Mouse (Mus musculus) liver, postnatal 0 days (tissue): ENCODE measurements at regions not wholly inside any gene's neighbourhood (a gene's known extent, or its start where the extent isn't known, plus 50 kb on each side); places are given as distances from the start of the nearest gene placed in this dataset.
A peak's percentile ranks its signal among the peaks of the same experiment; 100 is the strongest.

Experiments
- ATAC-seq: fragments of 200-750 bp; cut with Nextera tagmentation; 2 replicates; pipeline ENCODE4 v1.8.0; 2017; ENCODE audit warnings: mild to moderate bottlenecking, moderate library complexity
- DNase-seq: peaks from one replicate; pipeline ENCODE4 v3.0.0-alpha.2; 2016
- H3K27ac ChIP-seq: fragments of 300-500 bp; sonication (generic); 2 replicates; pipeline ENCODE4 v1.5.1; 2014; ENCODE audit warnings: antibody characterized with exemption, moderate library complexity, mild to moderate bottlenecking, low read depth
- H3K27me3 ChIP-seq: fragments of 300-500 bp; sonication (generic); 2 replicates; pipeline ENCODE4 v1.6.1; 2014; ENCODE audit warnings: low read length, control low read depth, mixed read lengths; ENCODE audit not compliant: insufficient read depth
- H3K36me3 ChIP-seq: fragments of 300-500 bp; sonication (generic); replicated peaks from 2 replicates; pipeline ENCODE4 v1.6.1; 2014; ENCODE audit warnings: mild to moderate bottlenecking, control low read depth, low read length, moderate library complexity, mixed read lengths; ENCODE audit not compliant: insufficient read depth
- H3K4me1 ChIP-seq: fragments of 300-500 bp; sonication (generic); 2 replicates; pipeline ENCODE4 v1.6.1; 2014; ENCODE audit warnings: antibody characterized with exemption, mild to moderate bottlenecking, control low read depth; ENCODE audit not compliant: insufficient read depth
- H3K4me2 ChIP-seq: fragments of 300-500 bp; sonication (generic); 2 replicates; pipeline ENCODE4 v1.6.1; 2014; ENCODE audit warnings: low read depth, mild to moderate bottlenecking, low read length, moderate library complexity, mixed read lengths
- H3K4me3 ChIP-seq: fragments of 300-500 bp; sonication (generic); 2 replicates; pipeline ENCODE4 v1.5.1; 2014; ENCODE audit warnings: low read depth, low read length
- H3K9ac ChIP-seq: fragments of 300-500 bp; sonication (generic); replicated peaks from 2 replicates; pipeline ENCODE4 v1.6.1; 2014; ENCODE audit warnings: mild to moderate bottlenecking, moderate library complexity
- H3K9me3 ChIP-seq: fragments of 300-500 bp; sonication (generic); 2 replicates; pipeline ENCODE4 v1.6.1; 2016; ENCODE audit warnings: mild to moderate bottlenecking, control low read depth, low read length, mixed read lengths
- CTCF ChIP-seq: sonication (generic); IDR thresholded peaks from 2 replicates; pipeline ENCODE4 v1.5.1; 2016; ENCODE audit warnings: antibody characterized with exemption, low read depth
- EP300 ChIP-seq: IDR thresholded peaks from 2 replicates; pipeline ENCODE4 v1.6.1; 2016; ENCODE audit warnings: antibody characterized with exemption, low read depth, mild to moderate bottlenecking
- WGBS: fragments of 180-500 bp; shearing (Covaris S2); extraction: QIAGEN DNeasy Blood & Tissue Kit; methylation state at CpG from one replicate; pipeline ENCODE4 v1.1.7; 2014; ENCODE audit not compliant: insufficient replicate concordance; 5-methylcytosine and 5-hydroxymethylcytosine counted together

DNA sequence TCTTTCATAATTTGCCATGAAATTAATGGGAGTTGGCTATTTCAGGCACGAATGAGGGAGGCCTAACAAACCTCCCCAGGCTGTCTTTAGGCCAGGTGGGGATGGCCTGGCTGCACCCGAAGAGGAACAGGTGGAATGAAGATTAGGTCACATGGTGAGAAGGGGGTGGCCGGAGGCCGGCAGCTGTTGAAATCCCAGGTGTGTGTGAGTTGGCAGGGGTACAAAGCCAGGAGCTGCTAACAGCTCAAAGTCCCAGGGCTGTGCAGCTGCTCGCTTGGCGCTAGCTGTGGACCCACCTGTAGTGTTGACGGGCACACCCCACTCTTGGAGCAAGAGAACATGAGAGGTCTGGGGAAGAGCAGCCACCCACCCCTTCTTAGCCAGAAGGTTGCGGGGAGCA, 80.9 kb upstream of the Sox4 start:
- Histone ChIP-seq H3K9me3 (no peaks in the 10 kb centered on the region), H3K4me1 (no peaks in the 10 kb centered on the region), H3K27ac (no peak overlapping the region), H3K27me3 (no peaks in the 10 kb centered on the region), H3K4me3 (no peak overlapping the region), H3K4me2 (no peak overlapping the region), H3K36me3 (no peaks in the 10 kb centered on the region), H3K9ac (no peak overlapping the region)
- ATAC-seq (peak; percentile 97), DNase-seq (peak; percentile 67)
- 63% methylated on average over 8 of the region's 8 CpGs for WGBS
- TF ChIP-seq EP300 (peak; percentile 29; the same call in 1 of the 2 replicates), CTCF (no peak)

- H3K9ac ChIP-seq, result no peak overlapping the region
- no peak overlapping the region for H3K27ac ChIP-seq
- WGBS, result 88% methylated on average over 10 of the region's 10 CpGs
- no peak for TF ChIP-seq CTCF
- H3K4me1 ChIP-seq, result no peaks in the 10 kb centered on the region
- no peak overlapping the region for H3K4me3 ChIP-seq
- H3K27me3 ChIP-seq, result no peaks in the 10 kb centered on the region
- no peak overlapping the region for H3K4me2 ChIP-seq
- no peaks in the 10 kb centered on the region for H3K36me3 ChIP-seq
- ATAC-seq (no peak), DNase-seq (no peak)
- no peaks in the 10 kb centered on the region for H3K9me3 ChIP-seq
These were observed 73.6 kb upstream of the Sox4 start for GRCm38 (mm10) chr13:29027146-29027545.

GRCm38 (mm10) chr13:29023486-29023885, 70.0 kb upstream of the Sox4 start:
- H3K27ac ChIP-seq, result no peak overlapping the region
- H3K27me3 ChIP-seq, result no peaks in the 10 kb centered on the region
- H3K4me1 ChIP-seq, result no peaks in the 10 kb centered on the region
- ATAC-seq (no peak), DNase-seq (no peak)
- no peak overlapping the region for H3K9ac ChIP-seq
- no peaks in the 10 kb centered on the region for H3K9me3 ChIP-seq
- H3K4me3 ChIP-seq, result no peak overlapping the region
- H3K36me3 ChIP-seq, result no peaks in the 10 kb centered on the region
- no peak for TF ChIP-seq CTCF
- no peak for TF ChIP-seq EP300
- no peak overlapping the region for H3K4me2 ChIP-seq
- WGBS, result 74% methylated on average over 1 of the region's 1 CpGs

DNA sequence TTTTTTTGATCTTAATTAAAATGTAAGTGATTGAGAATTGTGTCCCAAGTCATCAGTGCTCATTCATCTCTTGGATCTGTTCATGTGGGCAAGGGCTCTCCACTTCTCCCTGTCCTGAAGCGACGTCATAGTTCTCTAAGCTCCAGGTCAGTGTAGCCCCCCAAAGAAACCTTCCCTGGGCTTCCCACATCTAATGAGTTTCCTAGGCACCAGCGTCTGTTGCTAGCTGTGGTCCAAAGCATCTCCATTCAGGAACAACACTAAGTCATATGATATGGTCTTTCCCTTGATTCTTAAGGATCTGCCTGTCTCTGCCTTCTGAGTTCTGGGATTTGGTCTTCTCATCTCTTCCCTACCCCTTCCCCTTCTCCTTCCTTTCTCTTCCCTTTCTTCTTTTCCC, 66.3 kb upstream of the Sox4 start:
- Histone ChIP-seq H3K4me2 (no peak overlapping the region), H3K27me3 (no peaks in the 10 kb centered on the region), H3K4me3 (no peak overlapping the region), H3K36me3 (no peaks in the 10 kb centered on the region), H3K27ac (no peak overlapping the region), H3K9me3 (no peaks in the 10 kb centered on the region), H3K4me1 (no peaks in the 10 kb centered on the region), H3K9ac (no peak overlapping the region)
- no peak for DNase-seq
- TF ChIP-seq CTCF (no peak), EP300 (no peak)
- WGBS, result 75% methylated on average over 3 of the region's 3 CpGs
- no peak for ATAC-seq

- no peaks in the 10 kb centered on the region for H3K36me3 ChIP-seq
- DNase-seq, result no peak
These were observed 62.7 kb upstream of the Sox4 start for GRCm38 (mm10) chr13:29016145-29016651.

DNA sequence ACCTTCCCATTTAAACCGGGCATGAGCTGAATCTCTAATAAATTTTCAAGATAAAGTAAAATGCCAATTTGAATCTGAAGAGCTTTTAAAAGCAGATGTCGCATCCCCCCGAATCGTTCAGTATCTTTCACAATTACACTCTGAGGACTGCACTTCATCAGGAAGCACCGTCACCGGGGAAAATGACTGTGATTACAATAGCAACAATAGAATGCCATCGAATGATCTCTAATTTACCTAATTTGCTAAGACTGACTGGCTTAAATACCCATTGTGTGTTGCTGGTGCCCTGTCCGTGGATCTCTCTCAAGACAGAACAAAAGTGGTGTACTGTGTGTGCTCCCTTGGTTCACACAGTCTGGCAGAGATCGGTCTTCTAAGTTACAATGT, 62.1 kb upstream of the Sox4 start:
- WGBS, result 71% methylated on average over 9 of the region's 9 CpGs
- no peak for DNase-seq
- H3K4me2 ChIP-seq, result no peak overlapping the region
- no peak overlapping the region for H3K4me3 ChIP-seq
- no peak overlapping the region for H3K9ac ChIP-seq
- H3K36me3 ChIP-seq, result no peaks in the 10 kb centered on the region
- H3K4me1 ChIP-seq, result no peaks in the 10 kb centered on the region
- H3K27me3 ChIP-seq, result no peaks in the 10 kb centered on the region
- no peak for TF ChIP-seq EP300
- TF ChIP-seq CTCF, result no peak
- ATAC-seq, result no peak
- H3K9me3 ChIP-seq, result no peaks in the 10 kb centered on the region
- H3K27ac ChIP-seq, result no peak overlapping the region

More at GRCm38 (mm10) chr13:29016145-29016651, 62.7 kb upstream of the Sox4 start:
- TF ChIP-seq CTCF, result no peak
- TF ChIP-seq EP300, result no peak
- ATAC-seq, result no peak
- Histone ChIP-seq H3K4me2 (no peak overlapping the region), H3K27me3 (no peaks in the 10 kb centered on the region), H3K4me3 (no peak overlapping the region), H3K4me1 (no peaks in the 10 kb centered on the region), H3K9me3 (no peaks in the 10 kb centered on the region), H3K27ac (no peak overlapping the region), H3K9ac (no peak overlapping the region)
- 81% methylated on average over 25 of the region's 25 CpGs for WGBS
